Mouse (Mus musculus): ENCODE measurements around the gene Mfsd11. TPM values are rescaled to one million over a fixed set of nuclear protein-coding genes. Genes with fewer than 3 reads are reported as not detected.
A peak's percentile ranks its signal among the peaks of the same experiment; 100 is the strongest.
"Not testable (repeated sequence)": the region's sequence is repeated elsewhere in the genome, so short reads cannot be mapped to it uniquely, and the experiment has no call there.

Mfsd11 gene
- total RNA-seq, 2 experiments from 2014 or later: 39.3 to 41.8 TPM

- no peak overlapping the region for H3K27ac ChIP-seq
- no peak overlapping the region for H3K4me3 ChIP-seq
- intact Hi-C loops (cut with DNase I): no loop called here
- no peak for TF ChIP-seq CTCF (IDR thresholded peaks at IDR 0.05)
- no peak for DNase-seq (ENCODE audit: extremely low spot score in 1 of 2, low spot score in 2 of 2)
These were observed 26.2 kb downstream of the Mfsd11 start for GRCm38 (mm10) chr11:116878454-116878853.

GRCm38 (mm10) chr11:116880839-116881238, 28.6 kb downstream of the Mfsd11 start:
- TF ChIP-seq CTCF (IDR thresholded peaks at IDR 0.05): no peak
- Histone ChIP-seq H3K4me3 (no peak overlapping the region), H3K27ac (no peak overlapping the region)
- DNase-seq (ENCODE audit: extremely low spot score in 1 of 2, low spot score in 2 of 2): no peak
- intact Hi-C loops (cut with DNase I): loop anchor here (5.0 kb wide), 1 partner anchor 36 kb away; the partner anchor contains the start of gene Mgat5b

- DNase-seq (ENCODE audit: extremely low spot score in 1 of 2, low spot score in 2 of 2): no peak
- H3K4me3 ChIP-seq: no peak overlapping the region
- no peak overlapping the region for H3K27ac ChIP-seq
- intact Hi-C loops (cut with DNase I): loop anchor here (5.0 kb wide), 1 partner anchor 36 kb away; the partner anchor contains the start of gene Mgat5b
- no peak for TF ChIP-seq CTCF (IDR thresholded peaks at IDR 0.05)
These were observed 29.2 kb downstream of the Mfsd11 start for GRCm38 (mm10) chr11:116881440-116881839.

- intact Hi-C loops (cut with DNase I): loop anchor here (5.0 kb wide), 1 partner anchor 35 kb away; the partner anchor contains the start of gene Mgat5b
- H3K27ac ChIP-seq: no peak overlapping the region
- no peak for TF ChIP-seq CTCF (IDR thresholded peaks at IDR 0.05)
- H3K4me3 ChIP-seq: no peak overlapping the region
- no peak for DNase-seq (ENCODE audit: extremely low spot score in 1 of 2, low spot score in 2 of 2)
These were observed 30.2 kb downstream of the Mfsd11 start for GRCm38 (mm10) chr11:116882446-116882845.

GRCm38 (mm10) chr11:116884061-116884460, 31.8 kb downstream of the Mfsd11 start:
- H3K4me3 ChIP-seq: no peak overlapping the region
- intact Hi-C loops (cut with DNase I): loop anchor here (5.0 kb wide), 1 partner anchor 33 kb away; the partner anchor contains the start of gene Mgat5b
- DNase-seq (ENCODE audit: extremely low spot score in 1 of 2, low spot score in 2 of 2): no peak
- no peak for TF ChIP-seq CTCF (IDR thresholded peaks at IDR 0.05)
- H3K27ac ChIP-seq: no peak overlapping the region

GRCm38 (mm10) chr11:116885275-116886151, 33.3 kb downstream of the Mfsd11 start:
- H3K27ac ChIP-seq: no peak overlapping the region
- peak overlapping the region; percentile 32 for H3K4me3 ChIP-seq
- TF ChIP-seq CTCF (IDR thresholded peaks at IDR 0.05): peak; percentile 97
- intact Hi-C loops (cut with DNase I): loop anchor here (1.0 kb wide), 1 partner anchor 172 kb away; no protein-coding TSS in a partner anchor
- DNase-seq (ENCODE audit: extremely low spot score in 1 of 2, low spot score in 2 of 2): peak; percentile 80 to 81

- DNase-seq (ENCODE audit: extremely low spot score in 1 of 2, low spot score in 2 of 2): no peak
- intact Hi-C loops (cut with DNase I): no loop called here
- TF ChIP-seq CTCF (IDR thresholded peaks at IDR 0.05): no peak
- H3K27ac ChIP-seq: no peak overlapping the region
- no peak overlapping the region for H3K4me3 ChIP-seq
These were observed 34.9 kb downstream of the Mfsd11 start for GRCm38 (mm10) chr11:116887136-116887535.

GRCm38 (mm10) chr11:116893532-116894442, 41.5 kb downstream of the Mfsd11 start:
- DNase-seq (ENCODE audit: extremely low spot score in 1 of 2, low spot score in 2 of 2): no peak
- intact Hi-C loops (cut with DNase I): loop anchor here (5.0 kb wide), 1 partner anchor 289 kb away; no protein-coding TSS in a partner anchor
- TF ChIP-seq CTCF (IDR thresholded peaks at IDR 0.05): peak; percentile 12; the same call in 1 of the 2 replicates
- no peak overlapping the region for H3K27ac ChIP-seq
- H3K4me3 ChIP-seq: no peak overlapping the region

- Histone ChIP-seq H3K4me3 (no peak overlapping the region), H3K27ac (no peak overlapping the region)
- DNase-seq (ENCODE audit: extremely low spot score in 1 of 2, low spot score in 2 of 2): no peak
- TF ChIP-seq CTCF (IDR thresholded peaks at IDR 0.05): no peak
- intact Hi-C loops (cut with DNase I): no loop called here
These were observed 43.2 kb downstream of the Mfsd11 start for GRCm38 (mm10) chr11:116895402-116895801.

- no peak for DNase-seq (ENCODE audit: extremely low spot score in 1 of 2, low spot score in 2 of 2)
- intact Hi-C loops (cut with DNase I): no loop called here
- no peak overlapping the region for H3K4me3 ChIP-seq
These were observed 47.0 kb downstream of the Mfsd11 start for GRCm38 (mm10) chr11:116899247-116899646.

GRCm38 (mm10) chr11:116902588-116902987, 50.3 kb downstream of the Mfsd11 start:
- intact Hi-C loops (cut with DNase I); DNase-seq (ENCODE audit: extremely low spot score in 1 of 2, low spot score in 2 of 2); H3K4me3 ChIP-seq; H3K27ac ChIP-seq: not testable (repeated sequence)

More at GRCm38 (mm10) chr11:116899247-116899646, 47.0 kb downstream of the Mfsd11 start:
- no peak overlapping the region for H3K27ac ChIP-seq
- TF ChIP-seq CTCF (IDR thresholded peaks at IDR 0.05): no peak

All from left cerebral cortex, adult 2 months (tissue).